32 mouse cellular contexts compared by ENCODE assay signal in genomic region chr9:26718388-26718787, GRCm38 (mm10). TPM values are rescaled to one million over a fixed set of nuclear protein-coding genes. Genes with fewer than 3 reads are reported as not detected.
DNase-seq lines count a peak whose midpoint lies in the region; ATAC-seq lines count a peak whose summit lies in the region.
"Had no signal": no experiment of that assay in that cellular context is flagged by ENCODE, and none has a peak within 500 bp of the region (broad histone marks: within the 10 kb centered on the region; RNA-seq: fewer than 3 reads in every experiment).

No protein-coding gene starts in this region.

- H3K4me3 ChIP-seq in midbrain, embryonic 14.5 days (replicated peaks; ENCODE audit: low read depth, low read length), result no peak overlapping the region
- no peak overlapping the region for H3K4me3 ChIP-seq in midbrain, embryonic 11.5 days (ENCODE audit: low read depth, low read length)
- H3K4me3 ChIP-seq in hindbrain, embryonic 13.5 days, result no peak overlapping the region
- no peak overlapping the region for H3K4me3 ChIP-seq in neural tube, embryonic 13.5 days
- H3K4me3 ChIP-seq in forebrain, embryonic 10.5 days, result no peak overlapping the region
- H3K4me3 ChIP-seq: embryonic facial prominence, embryonic 15.5 days; forebrain, embryonic 15.5 days; heart, embryonic 13.5 days; liver, embryonic 13.5 days; midbrain, embryonic 12.5 days; myocyte had no signal

- no peak overlapping the region for H3K9ac ChIP-seq in midbrain, embryonic 14.5 days (replicated peaks; ENCODE audit: low read length)
- no peak overlapping the region for H3K9ac ChIP-seq in midbrain, embryonic 11.5 days (ENCODE audit: low read length)
- no peak overlapping the region for H3K9ac ChIP-seq in hindbrain, embryonic 13.5 days
- H3K9ac ChIP-seq in neural tube, embryonic 13.5 days, result no peak overlapping the region
- H3K9ac ChIP-seq: embryonic facial prominence, embryonic 15.5 days; forebrain, embryonic 15.5 days; heart, embryonic 13.5 days; liver, embryonic 13.5 days; lung, embryonic 14.5 days; midbrain, embryonic 12.5 days had no signal

- H3K4me2 ChIP-seq in midbrain, embryonic 14.5 days (ENCODE audit: low read length), result no peak overlapping the region
- no peak overlapping the region for H3K4me2 ChIP-seq in midbrain, embryonic 11.5 days
- no peak overlapping the region for H3K4me2 ChIP-seq in hindbrain, embryonic 13.5 days
- no peak overlapping the region for H3K4me2 ChIP-seq in neural tube, embryonic 13.5 days
- H3K4me2 ChIP-seq: embryonic facial prominence, embryonic 15.5 days; forebrain, embryonic 15.5 days; heart, embryonic 13.5 days; liver, embryonic 13.5 days; lung, embryonic 14.5 days; midbrain, embryonic 12.5 days had no signal

- H3K27ac ChIP-seq in midbrain, embryonic 14.5 days (replicated peaks; ENCODE audit: low read depth, low read length), result no peak overlapping the region
- H3K27ac ChIP-seq in midbrain, embryonic 11.5 days (ENCODE audit: low read depth, low read length), result no peak overlapping the region
- H3K27ac ChIP-seq in hindbrain, embryonic 13.5 days, result peak overlapping the region; percentile 60
- peak overlapping the region; percentile 34 for H3K27ac ChIP-seq in neural tube, embryonic 13.5 days (replicated peaks)
- H3K27ac ChIP-seq in forebrain, embryonic 10.5 days, result no peak overlapping the region
- H3K27ac ChIP-seq: embryonic facial prominence, embryonic 15.5 days; forebrain, embryonic 15.5 days; heart, embryonic 13.5 days; kidney, postnatal 0 days; liver, embryonic 13.5 days; midbrain, embryonic 12.5 days; stomach, postnatal 0 days had no signal

- peak; percentile 36 for DNase-seq in midbrain, embryonic 14.5 days
- no peak for DNase-seq in midbrain, embryonic 11.5 days (ENCODE audit: low spot score, missing footprints)
- peak; percentile 7 for DNase-seq in embryo, embryonic 11 days
- DNase-seq in natural killer cell, adult 2 months (ENCODE audit: low spot score in 2 of 2), result no peak
- DNase-seq in forebrain, embryonic 10.5 days (ENCODE audit: extremely low spot score, low spot score), result no peak
- DNase-seq: adrenal gland, postnatal 36 days; B cell, adult 2 months; cerebellum, adult 11 months; cerebellum, postnatal 10 days; heart, adult 18-20 months; heart, postnatal 14 days; kidney, adult 2 months; layer of hippocampus, adult 9-11 months; liver, embryonic 13.5 days; lung, embryonic 14.5 days; lung, postnatal 36 days; right cerebral cortex, postnatal 14 days; thymus, adult 2 months; thymus, postnatal 4 days had no signal

- H3K27me3 ChIP-seq in midbrain, embryonic 14.5 days (ENCODE audit: control insufficient read depth, insufficient read depth, low read length), result no peaks in the 10 kb centered on the region
- no peaks in the 10 kb centered on the region for H3K27me3 ChIP-seq in midbrain, embryonic 11.5 days (ENCODE audit: control insufficient read depth, insufficient read depth, low read length)
- no peaks in the 10 kb centered on the region for H3K27me3 ChIP-seq in hindbrain, embryonic 13.5 days
- no peaks in the 10 kb centered on the region for H3K27me3 ChIP-seq in neural tube, embryonic 13.5 days
- no peaks in the 10 kb centered on the region for H3K27me3 ChIP-seq in forebrain, embryonic 10.5 days (ENCODE audit: poor library complexity, severe bottlenecking)
- H3K27me3 ChIP-seq: CH12.LX; embryonic facial prominence, embryonic 15.5 days; forebrain, embryonic 15.5 days; heart, embryonic 13.5 days; liver, embryonic 13.5 days; midbrain, embryonic 12.5 days had no signal

- no peaks in the 10 kb centered on the region for H3K4me1 ChIP-seq in midbrain, embryonic 14.5 days (ENCODE audit: control insufficient read depth, insufficient read depth, low read length)
- H3K4me1 ChIP-seq in midbrain, embryonic 11.5 days (ENCODE audit: control insufficient read depth, insufficient read depth, low read length), result no peaks in the 10 kb centered on the region
- H3K4me1 ChIP-seq in hindbrain, embryonic 13.5 days (replicated peaks), result peaks cover 14% of the 10 kb centered on the region
- H3K4me1 ChIP-seq in neural tube, embryonic 13.5 days (replicated peaks), result peaks cover 12% of the 10 kb centered on the region
- peaks cover 6% of the 10 kb centered on the region for H3K4me1 ChIP-seq in forebrain, embryonic 10.5 days
- H3K4me1 ChIP-seq: embryonic facial prominence, embryonic 15.5 days; forebrain, embryonic 15.5 days; heart, embryonic 13.5 days; liver, embryonic 13.5 days; midbrain, embryonic 12.5 days had no signal

- H3K36me3 ChIP-seq in midbrain, embryonic 14.5 days (ENCODE audit: control insufficient read depth, insufficient read depth, low read length), result no peaks in the 10 kb centered on the region
- no peaks in the 10 kb centered on the region for H3K36me3 ChIP-seq in midbrain, embryonic 11.5 days (ENCODE audit: control insufficient read depth, insufficient read depth, low read length)
- H3K36me3 ChIP-seq in hindbrain, embryonic 13.5 days, result no peaks in the 10 kb centered on the region
- H3K36me3 ChIP-seq in neural tube, embryonic 13.5 days, result no peaks in the 10 kb centered on the region
- H3K36me3 ChIP-seq in forebrain, embryonic 10.5 days (replicated peaks), result no peaks in the 10 kb centered on the region
- H3K36me3 ChIP-seq: embryonic facial prominence, embryonic 15.5 days; forebrain, embryonic 15.5 days; G1E; heart, embryonic 13.5 days; liver, embryonic 13.5 days; midbrain, embryonic 12.5 days had no signal

- no peak; the same call in 1 of the 2 replicates for ATAC-seq in midbrain, embryonic 14.5 days (ENCODE audit: low FRiP score, low TSS enrichment)
- no peak; the same call in 1 of the 2 replicates for ATAC-seq in midbrain, embryonic 11.5 days (ENCODE audit: low FRiP score)
- ATAC-seq in hindbrain, embryonic 13.5 days (ENCODE audit: low FRiP score), result peak; percentile 75
- ATAC-seq in neural tube, embryonic 13.5 days (ENCODE audit: low read depth), result peak; percentile 59
- ATAC-seq: forebrain, embryonic 15.5 days; Patski had no signal

- no peaks in the 10 kb centered on the region for H3K9me3 ChIP-seq in midbrain, embryonic 14.5 days (ENCODE audit: control insufficient read depth, low read length)
- no peaks in the 10 kb centered on the region for H3K9me3 ChIP-seq in midbrain, embryonic 11.5 days (ENCODE audit: control insufficient read depth, low read length)
- no peaks in the 10 kb centered on the region for H3K9me3 ChIP-seq in hindbrain, embryonic 13.5 days
- no peaks in the 10 kb centered on the region for H3K9me3 ChIP-seq in neural tube, embryonic 13.5 days
- H3K9me3 ChIP-seq in forebrain, embryonic 10.5 days, result no peaks in the 10 kb centered on the region
- H3K9me3 ChIP-seq: embryonic facial prominence, embryonic 15.5 days; forebrain, embryonic 15.5 days; G1E; heart, embryonic 13.5 days; liver, embryonic 13.5 days; midbrain, embryonic 12.5 days had no signal

- WGBS in midbrain, embryonic 14.5 days, result 37% methylated on average over 3 of the region's 3 CpGs
- WGBS in midbrain, embryonic 11.5 days, result 60% methylated on average over 3 of the region's 3 CpGs
- 24% methylated on average over 3 of the region's 3 CpGs for WGBS in hindbrain, embryonic 13.5 days
- 41% methylated on average over 3 of the region's 3 CpGs for WGBS in neural tube, embryonic 13.5 days
- WGBS in forebrain, embryonic 10.5 days, result 37% methylated on average over 3 of the region's 3 CpGs

RNA-seq across cellular contexts. Expression of gene B3gat1, which starts 15.1 kb away (rescaled TPM):
- polyA plus RNA-seq in midbrain, embryonic 14.5 days (2014; fragmentation: Nextera tagmentation; extraction: Ambion mirVana), result 46.6 and 49.6 TPM in 2 replicates
- 4.7 and 5.7 TPM in 2 replicates for polyA plus RNA-seq in midbrain, embryonic 11.5 days (2014; fragmentation: Nextera tagmentation; extraction: Ambion mirVana)
- polyA plus RNA-seq in hindbrain, embryonic 13.5 days (2015; fragmentation: Nextera tagmentation; extraction: Ambion mirVana), result 31.7 and 31.9 TPM in 2 replicates
- 29.6 and 31.6 TPM in 2 replicates for polyA plus RNA-seq in neural tube, embryonic 13.5 days (2015; fragmentation: Nextera tagmentation; extraction: Ambion mirVana)
- polyA plus RNA-seq in forebrain, embryonic 10.5 days (2016; fragmentation: Nextera tagmentation; extraction: Ambion mirVana), result 1.8 and 2.3 TPM in 2 replicates
- polyA plus RNA-seq: G1E; large intestine, adult 2 months; liver, embryonic 13.5 days; myocyte; Patski had no signal

Comparison
In these comparisons a context has a peak if more than half of its experiments do, and no peak if none do; other contexts are left out.
1. DNase-seq: peak in midbrain, embryonic 14.5 days (single experiment) and embryo, embryonic 11 days (single experiment); none in midbrain, embryonic 11.5 days (single experiment), natural killer cell, adult 2 months (0 of 2) and forebrain, embryonic 10.5 days (single experiment).
2. ATAC-seq: peak in hindbrain, embryonic 13.5 days (single experiment) and neural tube, embryonic 13.5 days (single experiment); none in midbrain, embryonic 14.5 days (single experiment) and midbrain, embryonic 11.5 days (single experiment).
3. H3K27ac ChIP-seq: peak in hindbrain, embryonic 13.5 days (single experiment) and neural tube, embryonic 13.5 days (single experiment); none in midbrain, embryonic 14.5 days (single experiment), midbrain, embryonic 11.5 days (single experiment) and forebrain, embryonic 10.5 days (single experiment).